Mouse (Mus musculus) heart, embryonic 14.5 days (tissue): Measurements from ENCODE around the gene Cpn2. TPM values are rescaled to one million over a fixed set of nuclear protein-coding genes. Genes with fewer than 3 reads are reported as not detected.

Source experiments
- ATAC-seq: fragments of 200-750 bp; cut with Nextera tagmentation; 2 replicates; pipeline ENCODE4 v1.8.0; 2017; ENCODE audit warnings: low read depth, moderate TSS enrichment; ENCODE audit not compliant: insufficient number of reproducible peaks, insufficient read depth, low FRiP score
- H3K27ac ChIP-seq, 2 experiments: fragments of 200-500 bp in 1 of 2; fragments of 300-500 bp in 1 of 2; sonication (generic) in 1 of 2; replicated peaks in 1 of 2; 2 replicates each; pipeline ENCODE4 v1.5.1; 2012 to 2014; ENCODE audit warnings: low read depth in 2 of 2, low read length in 2 of 2, control low read depth in 1 of 2, mild to moderate bottlenecking in 1 of 2, mixed read lengths in 1 of 2; ENCODE audit not compliant: control insufficient read depth in 1 of 2, insufficient read depth in 1 of 2
- H3K27me3 ChIP-seq: fragments of 300-500 bp; sonication (generic); 2 replicates; pipeline ENCODE4 v1.6.1; 2014; ENCODE audit warnings: mild to moderate bottlenecking, low read length, control low read depth; ENCODE audit not compliant: control insufficient read depth, insufficient read depth
- H3K36me3 ChIP-seq: fragments of 300-500 bp; sonication (generic); 2 replicates; pipeline ENCODE4 v1.6.1; 2014; ENCODE audit warnings: mild to moderate bottlenecking, control low read depth, low read length, mixed read lengths; ENCODE audit not compliant: control insufficient read depth, insufficient read depth
- H3K4me1 ChIP-seq, 2 experiments: fragments of 200-500 bp in 1 of 2; fragments of 300-500 bp in 1 of 2; sonication (generic) in 1 of 2; 2 replicates each; pipeline ENCODE4 v1.6.1; 2012 to 2014; ENCODE audit warnings: low read length in 2 of 2, control low read depth in 1 of 2, mixed read lengths in 1 of 2; ENCODE audit not compliant: control insufficient read depth in 2 of 2, insufficient read depth in 2 of 2
- H3K4me2 ChIP-seq: fragments of 300-500 bp; sonication (generic); 2 replicates; pipeline ENCODE4 v1.6.1; 2014; ENCODE audit warnings: mild to moderate bottlenecking, low read length
- H3K4me3 ChIP-seq, 2 experiments: fragments of 200-500 bp in 1 of 2; fragments of 300-500 bp in 1 of 2; sonication (generic) in 1 of 2; 2 replicates each; pipeline ENCODE4 v1.5.1; 2012 to 2014; ENCODE audit warnings: low read length in 2 of 2, mild to moderate bottlenecking in 2 of 2, control low read depth in 1 of 2, low read depth in 1 of 2, moderate library complexity in 1 of 2; ENCODE audit not compliant: control insufficient read depth in 1 of 2, insufficient read depth in 1 of 2
- H3K9ac ChIP-seq: fragments of 300-500 bp; sonication (generic); 2 replicates; pipeline ENCODE4 v1.6.1; 2014; ENCODE audit warnings: mild to moderate bottlenecking, low read length
- H3K9me3 ChIP-seq: fragments of 300-500 bp; sonication (generic); 2 replicates; pipeline ENCODE4 v1.6.1; 2016; ENCODE audit warnings: low read length, control low read depth; ENCODE audit not compliant: control insufficient read depth
- WGBS: fragments of 180-500 bp; shearing (Covaris S2); extraction: QIAGEN DNeasy Blood & Tissue Kit; methylation state at CpG from one replicate; pipeline ENCODE4 v1.1.7; 2014; 5-methylcytosine and 5-hydroxymethylcytosine counted together
- polyA plus RNA-seq: library from polyadenylated mRNA; unstranded; fragments of >200 nt; fragmentation: Nextera tagmentation; extraction: Ambion mirVana; gene quantifications from 2 replicates; pipeline ENCODE4 v1.2.1, GENCODE M21; 2014

The Cpn2 gene
- polyA plus RNA-seq, 1 experiment from 2014 or later: not detected

- Histone ChIP-seq H3K9ac (no peak overlapping the region), H3K9me3 (no peaks in the 10 kb centered on the region), H3K4me3 (no peak overlapping the region), H3K27ac (no peak overlapping the region), H3K4me1 (peaks cover 7 to 8% of the 10 kb centered on the region in 2 experiments; a peak in 2 of 4 replicates), H3K4me2 (no peak overlapping the region), H3K27me3 (no peaks in the 10 kb centered on the region), H3K36me3 (no peaks in the 10 kb centered on the region)
- ATAC-seq: no peak
- WGBS: 59% methylated on average over 4 of the region's 4 CpGs
Observed at GRCm38 (mm10) chr16:30263156-30263555, 4.1 kb downstream of the Cpn2 start.

- Histone ChIP-seq H3K27ac (no peak overlapping the region), H3K9me3 (no peaks in the 10 kb centered on the region), H3K36me3 (no peaks in the 10 kb centered on the region), H3K4me1 (peaks cover 7 to 8% of the 10 kb centered on the region in 2 experiments; a peak in 2 of 4 replicates), H3K27me3 (no peaks in the 10 kb centered on the region), H3K9ac (no peak overlapping the region), H3K4me2 (no peak overlapping the region), H3K4me3 (no peak overlapping the region)
- no peak for ATAC-seq
- 2% methylated on average over 2 of the region's 2 CpGs for WGBS
Observed at GRCm38 (mm10) chr16:30262664-30263063, 4.6 kb downstream of the Cpn2 start.

GRCm38 (mm10) chr16:30262157-30262556, 5.1 kb downstream of the Cpn2 start:
- Histone ChIP-seq H3K27me3 (no peaks in the 10 kb centered on the region), H3K4me3 (no peak overlapping the region), H3K27ac (no peak overlapping the region), H3K4me1 (peaks cover 7 to 8% of the 10 kb centered on the region in 2 experiments; a peak in 2 of 4 replicates), H3K4me2 (no peak overlapping the region), H3K9me3 (no peaks in the 10 kb centered on the region), H3K9ac (no peak overlapping the region), H3K36me3 (no peaks in the 10 kb centered on the region)
- 77% methylated on average over 10 of the region's 10 CpGs for WGBS
- ATAC-seq: no peak

GRCm38 (mm10) chr16:30261341-30261740, 6.0 kb downstream of the Cpn2 start:
- peaks cover 7 to 8% of the 10 kb centered on the region in 2 experiments; a peak in 2 of 4 replicates for H3K4me1 ChIP-seq
- H3K4me3 ChIP-seq: no peak overlapping the region
- H3K27ac ChIP-seq: no peak overlapping the region
- H3K9ac ChIP-seq: no peak overlapping the region
- no peak overlapping the region for H3K4me2 ChIP-seq
- no peaks in the 10 kb centered on the region for H3K36me3 ChIP-seq
- ATAC-seq: no peak
- 82% methylated on average over 9 of the region's 9 CpGs for WGBS
- no peaks in the 10 kb centered on the region for H3K27me3 ChIP-seq
- H3K9me3 ChIP-seq: no peaks in the 10 kb centered on the region

- peaks cover 5 to 7% of the 10 kb centered on the region in 2 experiments; a peak in 2 of 4 replicates for H3K4me1 ChIP-seq
- H3K4me3 ChIP-seq: no peak overlapping the region
- 83% methylated on average over 15 of the region's 15 CpGs for WGBS
- H3K4me2 ChIP-seq: no peak overlapping the region
- H3K36me3 ChIP-seq: no peaks in the 10 kb centered on the region
- H3K9ac ChIP-seq: no peak overlapping the region
- no peak overlapping the region for H3K27ac ChIP-seq
- H3K27me3 ChIP-seq: no peaks in the 10 kb centered on the region
- ATAC-seq: no peak
- H3K9me3 ChIP-seq: no peaks in the 10 kb centered on the region
Observed at GRCm38 (mm10) chr16:30260012-30260635, 7.2 kb downstream of the Cpn2 start.

GRCm38 (mm10) chr16:30259444-30259843, 7.9 kb downstream of the Cpn2 start:
- no peak for ATAC-seq
- 68% methylated on average over 10 of the region's 10 CpGs for WGBS
- Histone ChIP-seq H3K27me3 (no peaks in the 10 kb centered on the region), H3K4me3 (no peak overlapping the region), H3K36me3 (no peaks in the 10 kb centered on the region), H3K4me2 (no peak overlapping the region), H3K4me1 (peaks cover 5 to 7% of the 10 kb centered on the region in 2 experiments; a peak in 2 of 4 replicates), H3K27ac (no peak overlapping the region), H3K9ac (no peak overlapping the region), H3K9me3 (no peaks in the 10 kb centered on the region)

- no peaks in the 10 kb centered on the region for H3K36me3 ChIP-seq
- H3K27me3 ChIP-seq: no peaks in the 10 kb centered on the region
- no peak overlapping the region for H3K27ac ChIP-seq
- no peaks in the 10 kb centered on the region for H3K9me3 ChIP-seq
- H3K4me3 ChIP-seq: no peak overlapping the region
- WGBS: 83% methylated on average over 7 of the region's 7 CpGs
- no peak for ATAC-seq
- peaks cover 5 to 7% of the 10 kb centered on the region in 2 experiments; a peak in 2 of 4 replicates for H3K4me1 ChIP-seq
- no peak overlapping the region for H3K4me2 ChIP-seq
- H3K9ac ChIP-seq: no peak overlapping the region
Observed at GRCm38 (mm10) chr16:30258441-30258840, 8.9 kb downstream of the Cpn2 start.

- Histone ChIP-seq H3K27me3 (no peaks in the 10 kb centered on the region), H3K4me3 (no peak overlapping the region), H3K9me3 (no peaks in the 10 kb centered on the region), H3K36me3 (no peaks in the 10 kb centered on the region), H3K9ac (no peak overlapping the region), H3K4me2 (no peak overlapping the region), H3K27ac (no peak overlapping the region), H3K4me1 (peaks cover 5 to 7% of the 10 kb centered on the region in 2 experiments; a peak in 2 of 4 replicates)
- WGBS: 64% methylated on average over 9 of the region's 9 CpGs
- ATAC-seq: no peak
Observed at GRCm38 (mm10) chr16:30257718-30258117, 9.6 kb downstream of the Cpn2 start.
